Mouse (Mus musculus) midbrain, embryonic 11.5 days (tissue): ENCODE measurements around the gene Rbbp4. TPM values are rescaled to one million over a fixed set of nuclear protein-coding genes. Genes with fewer than 3 reads are reported as not detected.

ENCODE experiments used
- ATAC-seq: fragments of 200-750 bp; cut with Nextera tagmentation; 2 replicates; pipeline ENCODE4 v1.8.0; 2017; ENCODE audit warnings: moderate TSS enrichment, moderate library complexity; ENCODE audit not compliant: low FRiP score
- DNase-seq: peaks from one replicate; pipeline ENCODE4 v3.0.0; 2015; ENCODE audit warnings: low spot score; ENCODE audit errors: missing footprints
- H3K27ac ChIP-seq: fragments of 300-500 bp; sonication (generic); 2 replicates; pipeline ENCODE4 v1.5.1; 2014; ENCODE audit warnings: low read depth, low read length
- H3K27me3 ChIP-seq: fragments of 300-500 bp; sonication (generic); 2 replicates; pipeline ENCODE4 v1.6.1; 2014; ENCODE audit warnings: mild to moderate bottlenecking, low read length, moderate library complexity, mixed read lengths; ENCODE audit not compliant: control insufficient read depth, insufficient read depth
- H3K36me3 ChIP-seq: fragments of 300-500 bp; sonication (generic); 2 replicates; pipeline ENCODE4 v1.6.1; 2014; ENCODE audit warnings: mild to moderate bottlenecking, low read length, moderate library complexity, mixed read lengths; ENCODE audit not compliant: control insufficient read depth, insufficient read depth
- H3K4me1 ChIP-seq: fragments of 300-500 bp; sonication (generic); 2 replicates; pipeline ENCODE4 v1.6.1; 2014; ENCODE audit warnings: low read length; ENCODE audit not compliant: control insufficient read depth, insufficient read depth
- H3K4me2 ChIP-seq: fragments of 300-500 bp; sonication (generic); 2 replicates; pipeline ENCODE4 v1.6.1; 2014; ENCODE audit warnings: mild to moderate bottlenecking, moderate library complexity
- H3K4me3 ChIP-seq: fragments of 300-500 bp; sonication (generic); 2 replicates; pipeline ENCODE4 v1.5.1; 2014; ENCODE audit warnings: low read depth, low read length
- H3K9ac ChIP-seq: fragments of 300-500 bp; sonication (generic); 2 replicates; pipeline ENCODE4 v1.6.1; 2014; ENCODE audit warnings: low read length
- H3K9me3 ChIP-seq: fragments of 300-500 bp; sonication (generic); 2 replicates; pipeline ENCODE4 v1.6.1; 2016; ENCODE audit warnings: low read length; ENCODE audit not compliant: control insufficient read depth
- WGBS: fragments of 180-500 bp; shearing (Covaris S2); extraction: QIAGEN DNeasy Blood & Tissue Kit; methylation state at CpG from one replicate; pipeline ENCODE4 v1.1.7; 2014; 5-methylcytosine and 5-hydroxymethylcytosine counted together
- polyA plus RNA-seq: library from polyadenylated mRNA; unstranded; fragments of >200 nt; fragmentation: Nextera tagmentation; extraction: Ambion mirVana; gene quantifications from 2 replicates; pipeline ENCODE4 v1.2.1, GENCODE M21; 2014

Rbbp4 gene
- polyA plus RNA-seq, result 561 and 604 TPM in 2 replicates

GRCm38 (mm10) chr4:129335216-129336074 lies at the start of gene Rbbp4, which contains the start of gene Zbtb8os:
Gene Rbbp4 (minus strand): TSS chr4:129335370.
Gene Zbtb8os (plus strand): TSS chr4:129335695.
- Histone ChIP-seq H3K27ac (peak within 1 kb of the TSS; percentile 99), H3K4me2 (peak within 1 kb of the TSS; percentile 87), H3K4me3 (peak within 1 kb of the TSS; percentile 97), H3K9ac (peak within 1 kb of the TSS; percentile 98), H3K36me3 (no peaks in the 10 kb centered on the region), H3K27me3 (no peaks in the 10 kb centered on the region), H3K9me3 (no peaks in the 10 kb centered on the region), H3K4me1 (peaks cover 29% of the 10 kb centered on the region)
- DNase-seq, result peak; percentile 100
- under 1% methylated on average over 64 of the region's 73 CpGs for WGBS
- peak; percentile 98 for ATAC-seq

- no peak for ATAC-seq
- H3K27me3 ChIP-seq, result no peaks in the 10 kb centered on the region
- no peaks in the 10 kb centered on the region for H3K36me3 ChIP-seq
- H3K4me1 ChIP-seq, result no peaks in the 10 kb centered on the region
- H3K9me3 ChIP-seq, result no peaks in the 10 kb centered on the region
- no peak overlapping the region for H3K9ac ChIP-seq
- no peak overlapping the region for H3K27ac ChIP-seq
- no peak for DNase-seq
- WGBS, result 49% methylated on average over 6 of the region's 6 CpGs
- no peak overlapping the region for H3K4me3 ChIP-seq
- H3K4me2 ChIP-seq, result no peak overlapping the region
Observed at GRCm38 (mm10) chr4:129384440-129384839, 49.3 kb upstream of the Rbbp4 start.

DNA sequence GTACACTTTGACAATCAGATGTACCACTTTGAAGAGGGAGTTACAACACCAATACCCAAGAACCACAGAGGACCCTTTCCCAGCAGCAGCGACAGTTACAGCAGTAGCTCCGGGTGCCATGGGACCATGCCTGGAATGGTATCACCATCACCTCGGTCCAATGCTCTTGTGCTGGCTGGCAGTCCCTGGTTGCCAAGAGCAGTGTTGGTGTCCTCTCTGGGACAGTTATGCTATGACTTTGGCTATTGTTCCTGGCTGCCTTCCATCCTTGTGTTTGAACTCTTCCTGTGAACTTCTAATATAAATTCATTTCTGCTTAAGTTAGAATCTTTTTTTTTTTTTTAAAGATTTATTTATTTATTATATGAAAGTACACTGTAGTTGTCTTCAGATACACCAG lies 48.4 kb upstream of the Rbbp4 start:
- H3K9me3 ChIP-seq, result no peaks in the 10 kb centered on the region
- H3K27me3 ChIP-seq, result peaks cover 4% of the 10 kb centered on the region; the same call in 1 of the 2 replicates
- H3K4me1 ChIP-seq, result no peaks in the 10 kb centered on the region
- H3K9ac ChIP-seq, result no peak overlapping the region
- no peak for ATAC-seq
- H3K27ac ChIP-seq, result no peak overlapping the region
- DNase-seq, result no peak
- 90% methylated on average over 3 of the region's 3 CpGs for WGBS
- no peaks in the 10 kb centered on the region for H3K36me3 ChIP-seq
- H3K4me3 ChIP-seq, result no peak overlapping the region
- H3K4me2 ChIP-seq, result no peak overlapping the region

GRCm38 (mm10) chr4:129382488-129382887 lies 47.3 kb upstream of the Rbbp4 start:
- H3K27me3 ChIP-seq, result peaks cover 10% of the 10 kb centered on the region; the same call in 1 of the 2 replicates
- H3K9ac ChIP-seq, result no peak overlapping the region
- no peak for ATAC-seq
- no peak overlapping the region for H3K4me2 ChIP-seq
- H3K27ac ChIP-seq, result no peak overlapping the region
- WGBS, result 94% methylated on average over 2 of the region's 2 CpGs
- H3K4me3 ChIP-seq, result no peak overlapping the region
- DNase-seq, result no peak
- H3K9me3 ChIP-seq, result no peaks in the 10 kb centered on the region
- H3K4me1 ChIP-seq, result no peaks in the 10 kb centered on the region
- H3K36me3 ChIP-seq, result no peaks in the 10 kb centered on the region

DNA sequence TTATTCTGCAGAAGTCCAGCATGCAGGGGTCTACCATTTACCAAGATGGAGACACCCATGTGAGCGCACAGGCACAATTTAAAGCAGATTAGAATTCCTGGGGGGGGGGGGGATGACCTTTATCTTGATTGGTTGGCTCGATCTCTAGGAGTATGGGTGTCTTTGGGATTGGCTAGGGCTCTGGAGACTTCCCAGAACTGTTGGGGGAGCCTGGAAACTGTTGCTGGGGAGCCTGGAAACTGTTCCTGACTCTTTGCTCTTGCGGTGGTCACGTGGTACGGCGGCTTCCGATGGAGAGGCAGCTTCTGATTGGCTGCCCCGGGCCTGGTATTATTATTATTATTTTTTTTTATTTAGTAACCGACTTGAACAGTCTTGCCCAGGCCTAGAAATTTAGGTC lies 46.9 kb upstream of the Rbbp4 start:
- Histone ChIP-seq H3K27ac (no peak overlapping the region), H3K27me3 (peaks cover 12% of the 10 kb centered on the region; the same call in 1 of the 2 replicates), H3K9me3 (no peaks in the 10 kb centered on the region), H3K4me3 (no peak overlapping the region), H3K9ac (no peak overlapping the region), H3K4me2 (no peak overlapping the region), H3K36me3 (no peaks in the 10 kb centered on the region), H3K4me1 (no peaks in the 10 kb centered on the region)
- WGBS, result 91% methylated on average over 9 of the region's 9 CpGs
- ATAC-seq (no peak), DNase-seq (no peak)

DNA sequence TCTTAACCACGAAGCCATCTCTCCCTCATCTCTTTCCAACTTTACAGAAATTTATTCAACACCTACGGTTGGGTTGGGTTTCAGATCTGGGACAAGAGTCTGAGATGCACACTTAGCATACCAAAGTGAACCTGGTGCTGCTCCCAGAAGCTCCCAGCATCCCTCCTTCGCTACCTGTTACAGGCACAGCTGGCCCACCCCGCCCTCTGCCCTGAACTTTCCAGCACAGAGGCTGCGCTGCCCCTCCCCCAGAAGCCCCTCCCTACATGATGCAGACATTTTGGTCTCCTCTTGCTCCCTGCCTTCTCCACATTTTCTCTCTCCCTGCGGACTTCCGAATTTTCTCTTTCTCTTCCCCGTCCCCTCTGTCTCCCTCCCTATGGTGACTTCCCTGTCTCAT lies 46.0 kb upstream of the Rbbp4 start:
- no peak for ATAC-seq
- no peaks in the 10 kb centered on the region for H3K36me3 ChIP-seq
- H3K27me3 ChIP-seq, result peaks cover 19% of the 10 kb centered on the region; the same call in 1 of the 2 replicates
- H3K9me3 ChIP-seq, result no peaks in the 10 kb centered on the region
- H3K27ac ChIP-seq, result no peak overlapping the region
- no peak overlapping the region for H3K9ac ChIP-seq
- no peaks in the 10 kb centered on the region; the same call in 1 of the 2 replicates for H3K4me1 ChIP-seq
- no peak overlapping the region for H3K4me3 ChIP-seq
- no peak for DNase-seq
- WGBS, result 75% methylated on average over 8 of the region's 8 CpGs
- H3K4me2 ChIP-seq, result no peak overlapping the region

DNA sequence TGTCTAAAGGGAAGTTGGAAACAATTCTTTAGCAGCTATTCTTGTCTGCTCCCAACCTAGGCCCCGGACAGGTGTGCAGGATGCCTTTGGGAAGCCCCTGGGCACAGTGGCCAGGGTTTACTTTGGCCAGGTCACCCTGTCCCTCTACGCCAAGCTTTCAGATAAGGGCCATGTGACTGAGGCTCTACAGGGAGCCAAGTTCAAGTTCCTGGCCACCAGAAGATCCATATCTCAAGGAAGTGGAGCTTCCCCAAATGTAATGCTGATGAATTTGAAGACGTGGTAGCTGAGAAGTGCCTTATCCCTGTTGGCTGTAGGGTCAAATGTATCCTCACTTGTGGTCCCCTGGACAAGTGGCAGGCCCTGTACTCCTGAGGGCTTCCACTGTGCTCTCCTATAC lies 44.6 kb upstream of the Rbbp4 start:
- H3K27ac ChIP-seq, result no peak overlapping the region
- WGBS, result 92% methylated on average over 3 of the region's 3 CpGs
- no peaks in the 10 kb centered on the region for H3K36me3 ChIP-seq
- DNase-seq (no peak), ATAC-seq (no peak)
- H3K27me3 ChIP-seq, result peaks cover 19% of the 10 kb centered on the region; the same call in 1 of the 2 replicates
- peaks cover 5% of the 10 kb centered on the region for H3K4me1 ChIP-seq
- H3K4me3 ChIP-seq, result no peak overlapping the region
- no peak overlapping the region for H3K4me2 ChIP-seq
- H3K9me3 ChIP-seq, result no peaks in the 10 kb centered on the region
- no peak overlapping the region for H3K9ac ChIP-seq

DNA sequence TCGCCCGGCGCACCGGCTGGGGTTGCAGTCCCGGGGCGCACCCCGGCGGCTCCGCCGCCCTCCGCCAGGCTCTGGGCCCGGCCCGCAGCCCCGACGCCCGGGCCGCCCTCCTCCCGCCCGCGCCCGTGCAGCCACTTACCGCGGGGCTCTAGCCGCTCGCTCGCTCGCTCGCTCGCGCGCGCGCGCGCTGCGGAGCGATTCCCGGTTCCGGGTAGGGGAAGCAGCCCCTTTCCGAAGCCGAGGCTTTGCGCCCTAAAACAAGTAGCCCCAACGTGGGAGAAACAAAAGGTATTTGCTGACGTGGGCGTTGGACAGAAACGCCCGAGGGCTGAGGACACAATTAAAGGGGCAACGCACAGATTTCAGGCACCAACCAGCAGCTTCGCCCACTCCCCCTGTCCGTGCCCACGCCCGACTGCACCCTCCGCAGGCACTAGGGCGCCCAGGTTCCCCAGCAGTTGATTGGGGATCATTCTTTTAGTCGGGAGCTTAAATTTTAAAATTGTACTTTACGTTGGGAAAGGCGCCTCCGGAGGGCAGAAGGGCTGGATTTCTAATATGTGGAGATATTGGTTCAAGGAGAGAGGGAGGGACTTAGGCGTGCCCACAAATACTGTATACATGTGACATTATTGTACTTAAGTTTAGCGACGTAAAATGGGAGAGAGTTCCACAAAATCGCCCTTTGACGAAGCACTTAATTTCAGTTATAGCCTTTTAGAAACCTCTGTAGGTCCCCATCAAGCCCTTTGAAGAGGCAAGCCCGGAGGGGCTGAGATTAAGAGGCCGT lies 42.6 kb upstream of the Rbbp4 start, which contains the start of gene Zbtb8a:
Gene Zbtb8a (minus strand): TSS at position 516 of the 790 bp plus-strand sequence.
- no peaks in the 10 kb centered on the region for H3K9me3 ChIP-seq
- ATAC-seq (peak; percentile 80), DNase-seq (peak; percentile 97)
- H3K4me2 ChIP-seq, result peak within 1 kb of the TSS; percentile 64
- H3K4me3 ChIP-seq, result peak within 1 kb of the TSS; percentile 73
- WGBS, result 2% methylated on average over 54 of the region's 65 CpGs
- peak within 1 kb of the TSS; percentile 47; the same call in 1 of the 2 replicates for H3K27ac ChIP-seq
- H3K36me3 ChIP-seq, result no peaks in the 10 kb centered on the region
- peaks cover 19% of the 10 kb centered on the region; the same call in 1 of the 2 replicates for H3K27me3 ChIP-seq
- H3K4me1 ChIP-seq, result peaks cover 7% of the 10 kb centered on the region
- peak within 1 kb of the TSS; percentile 91 for H3K9ac ChIP-seq
